Mouse (Mus musculus) spleen, adult 18-20 months (tissue): ENCODE results near the gene Dynlrb2.

ENCODE experiments used
- DNase-seq, 2 experiments: peaks; one replicate each; pipeline ENCODE4 v3.0.0; 2022; ENCODE audit warnings: mixed read lengths in 2 of 2

Gene Dynlrb2

DNA sequence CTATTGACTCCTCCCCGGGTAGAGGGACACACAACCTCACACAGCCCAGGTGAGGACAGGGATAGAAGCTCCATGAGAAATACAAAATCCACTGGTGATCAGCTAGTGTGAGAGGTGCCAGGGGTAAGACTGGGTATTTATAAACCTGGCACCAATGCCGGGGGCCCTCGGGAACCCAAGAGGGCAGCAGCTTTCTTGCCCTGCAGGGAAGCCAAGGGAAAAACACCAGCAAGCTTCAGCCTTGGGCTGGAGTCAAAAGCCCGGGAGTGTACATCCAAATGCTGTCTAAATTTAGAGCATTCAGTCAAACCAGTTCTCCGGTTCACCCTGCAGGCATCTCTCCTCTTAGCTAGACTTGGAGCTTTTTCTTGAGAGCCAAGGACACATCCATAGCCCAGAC is 38.1 kb downstream of the Dynlrb2 start:
- DNase-seq: no peak

DNA sequence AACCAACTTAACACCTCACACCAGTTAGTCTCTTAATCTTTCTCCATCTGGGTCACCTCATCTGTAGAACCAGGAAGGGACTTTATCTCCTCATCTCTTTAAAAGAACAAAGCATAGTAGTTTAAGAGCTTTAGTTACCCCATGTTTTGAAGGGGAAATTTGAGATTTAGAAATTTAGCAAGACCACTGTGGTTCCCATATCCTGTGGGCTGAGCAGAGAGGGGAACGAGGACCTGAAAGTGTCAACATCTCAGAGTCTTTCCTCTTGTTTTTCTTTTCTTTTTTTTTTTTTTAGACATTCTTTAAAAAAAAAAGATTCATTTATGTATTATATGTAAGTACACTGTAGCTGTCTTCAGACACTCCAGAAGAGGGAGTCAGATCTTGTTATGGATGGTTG is 38.6 kb downstream of the Dynlrb2 start:
- no peak for DNase-seq

DNA sequence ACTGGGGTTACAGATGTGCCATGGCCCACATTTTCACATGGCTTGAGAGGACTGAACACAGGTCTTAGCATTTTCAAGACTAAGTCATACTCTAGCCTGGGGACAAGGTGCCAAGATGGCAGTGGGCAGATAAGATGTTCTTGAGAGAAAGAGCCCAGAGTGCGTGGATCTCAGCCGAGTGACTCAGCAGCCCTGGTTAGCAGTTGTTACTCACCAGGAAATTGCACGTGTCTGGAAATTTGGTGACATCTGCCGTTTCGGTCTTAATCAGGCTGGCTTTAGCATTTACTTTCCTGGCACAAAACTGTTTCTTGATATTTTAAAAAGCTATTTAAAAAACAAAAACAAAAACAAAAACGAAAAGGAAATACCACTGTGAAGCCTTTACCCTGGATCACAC is 47.5 kb downstream of the Dynlrb2 start:
- no peak for DNase-seq

DNA sequence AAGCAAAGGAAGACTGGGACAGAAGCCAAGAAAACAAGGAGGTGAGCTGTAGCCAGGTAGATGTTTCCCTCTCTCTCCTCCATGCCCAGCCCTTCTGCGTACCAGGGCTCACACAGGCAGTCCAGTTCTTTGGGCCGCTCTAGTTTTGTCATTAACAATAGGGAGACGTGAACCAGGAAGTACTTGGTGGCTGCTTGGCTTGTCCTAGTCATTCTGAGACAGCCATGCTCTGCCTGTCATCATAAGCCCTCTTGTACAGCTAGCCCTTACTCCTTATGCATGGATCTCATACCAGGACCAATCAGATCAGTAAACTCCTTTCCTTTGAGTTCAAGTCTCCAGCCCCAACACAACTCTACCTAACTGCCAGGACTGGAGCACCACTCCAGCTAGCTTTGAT is 48.0 kb downstream of the Dynlrb2 start:
- DNase-seq: no peak
